Mouse (Mus musculus): Measurements from ENCODE around the gene Htr1f. TPM values are rescaled to one million over a fixed set of nuclear protein-coding genes. Genes with fewer than 3 reads are reported as not detected.

Htr1f gene
- polyA plus RNA-seq, 1 experiment from 2014 or later = not detected

GRCm38 (mm10) chr16:65018710-65019109 lies 86.9 kb downstream of the Htr1f start:
- 92% methylated on average over 1 of the region's 1 CpGs for WGBS
- H3K36me3 ChIP-seq = no peaks in the 10 kb centered on the region
- no peak overlapping the region for H3K9ac ChIP-seq
- no peak overlapping the region for H3K4me3 ChIP-seq
- no peak overlapping the region for H3K27ac ChIP-seq
- no peaks in the 10 kb centered on the region for H3K27me3 ChIP-seq
- H3K4me1 ChIP-seq = no peaks in the 10 kb centered on the region
- H3K4me2 ChIP-seq (replicated peaks) = no peak overlapping the region
- no peaks in the 10 kb centered on the region for H3K9me3 ChIP-seq (replicated peaks)
- ATAC-seq (ENCODE audit: low FRiP score) = no peak

GRCm38 (mm10) chr16:65018134-65018533 lies 87.5 kb downstream of the Htr1f start:
- H3K27ac ChIP-seq = no peak overlapping the region
- WGBS = 68% methylated on average over 7 of the region's 7 CpGs
- H3K4me2 ChIP-seq (replicated peaks) = no peak overlapping the region
- no peaks in the 10 kb centered on the region for H3K27me3 ChIP-seq
- no peak overlapping the region for H3K9ac ChIP-seq
- no peaks in the 10 kb centered on the region for H3K36me3 ChIP-seq
- no peaks in the 10 kb centered on the region for H3K4me1 ChIP-seq
- H3K4me3 ChIP-seq = no peak overlapping the region
- ATAC-seq (ENCODE audit: low FRiP score) = no peak
- no peaks in the 10 kb centered on the region for H3K9me3 ChIP-seq (replicated peaks)

- H3K9ac ChIP-seq = no peak overlapping the region
- no peaks in the 10 kb centered on the region for H3K9me3 ChIP-seq (replicated peaks)
- 66% methylated on average over 1 of the region's 1 CpGs for WGBS
- no peaks in the 10 kb centered on the region for H3K4me1 ChIP-seq
- no peak overlapping the region for H3K27ac ChIP-seq
- no peak overlapping the region for H3K4me2 ChIP-seq (replicated peaks)
- no peaks in the 10 kb centered on the region for H3K27me3 ChIP-seq
- no peak for ATAC-seq (ENCODE audit: low FRiP score)
- no peaks in the 10 kb centered on the region for H3K36me3 ChIP-seq
- no peak overlapping the region for H3K4me3 ChIP-seq
These were observed 88.1 kb downstream of the Htr1f start for GRCm38 (mm10) chr16:65017566-65017965.

GRCm38 (mm10) chr16:65015241-65015640 lies 90.4 kb downstream of the Htr1f start:
- H3K4me2 ChIP-seq (replicated peaks) = no peak overlapping the region
- H3K36me3 ChIP-seq = no peaks in the 10 kb centered on the region
- ATAC-seq (ENCODE audit: low FRiP score) = no peak
- no peak overlapping the region for H3K27ac ChIP-seq
- H3K4me1 ChIP-seq = no peaks in the 10 kb centered on the region
- no peaks in the 10 kb centered on the region for H3K9me3 ChIP-seq (replicated peaks)
- WGBS = 88% methylated on average over 4 of the region's 4 CpGs
- no peaks in the 10 kb centered on the region for H3K27me3 ChIP-seq
- H3K4me3 ChIP-seq = no peak overlapping the region
- no peak overlapping the region for H3K9ac ChIP-seq

- Histone ChIP-seq H3K27me3 (no peaks in the 10 kb centered on the region), H3K27ac (no peak overlapping the region), H3K36me3 (no peaks in the 10 kb centered on the region), H3K4me2 (replicated peaks) (no peak overlapping the region), H3K4me1 (no peaks in the 10 kb centered on the region), H3K4me3 (no peak overlapping the region), H3K9ac (no peak overlapping the region), H3K9me3 (replicated peaks) (no peaks in the 10 kb centered on the region)
- 68% methylated on average over 6 of the region's 6 CpGs for WGBS
- no peak for ATAC-seq (ENCODE audit: low FRiP score)
These were observed 103.4 kb downstream of the Htr1f start for GRCm38 (mm10) chr16:65001993-65002821.

GRCm38 (mm10) chr16:64989279-64989800 lies 116.3 kb downstream of the Htr1f start:
- H3K9ac ChIP-seq = no peak overlapping the region
- no peaks in the 10 kb centered on the region for H3K4me1 ChIP-seq
- 85% methylated on average over 3 of the region's 3 CpGs for WGBS
- ATAC-seq (ENCODE audit: low FRiP score) = no peak
- no peak overlapping the region for H3K4me2 ChIP-seq (replicated peaks)
- H3K27ac ChIP-seq = no peak overlapping the region
- H3K36me3 ChIP-seq = no peaks in the 10 kb centered on the region
- H3K4me3 ChIP-seq = no peak overlapping the region
- H3K9me3 ChIP-seq (replicated peaks) = no peaks in the 10 kb centered on the region
- no peaks in the 10 kb centered on the region for H3K27me3 ChIP-seq

GRCm38 (mm10) chr16:64987564-64987963 lies 118.1 kb downstream of the Htr1f start:
- 90% methylated on average over 6 of the region's 6 CpGs for WGBS
- Histone ChIP-seq H3K36me3 (no peaks in the 10 kb centered on the region), H3K27ac (no peak overlapping the region), H3K9ac (no peak overlapping the region), H3K9me3 (replicated peaks) (no peaks in the 10 kb centered on the region), H3K4me2 (replicated peaks) (no peak overlapping the region), H3K4me1 (no peaks in the 10 kb centered on the region), H3K27me3 (no peaks in the 10 kb centered on the region), H3K4me3 (no peak overlapping the region)
- ATAC-seq (ENCODE audit: low FRiP score) = no peak

- Histone ChIP-seq H3K4me3 (no peak overlapping the region), H3K27ac (no peak overlapping the region), H3K4me1 (no peaks in the 10 kb centered on the region), H3K36me3 (no peaks in the 10 kb centered on the region), H3K4me2 (replicated peaks) (no peak overlapping the region), H3K9ac (no peak overlapping the region), H3K9me3 (replicated peaks) (no peaks in the 10 kb centered on the region), H3K27me3 (no peaks in the 10 kb centered on the region)
- 80% methylated on average over 2 of the region's 2 CpGs for WGBS
- no peak for ATAC-seq (ENCODE audit: low FRiP score)
These were observed 118.6 kb downstream of the Htr1f start for GRCm38 (mm10) chr16:64987049-64987448.

- H3K4me2 ChIP-seq (replicated peaks) = no peak overlapping the region
- no peaks in the 10 kb centered on the region for H3K9me3 ChIP-seq (replicated peaks)
- no peak overlapping the region for H3K27ac ChIP-seq
- no peak overlapping the region for H3K4me3 ChIP-seq
- H3K9ac ChIP-seq = no peak overlapping the region
- WGBS = 86% methylated on average over 5 of the region's 5 CpGs
- no peaks in the 10 kb centered on the region for H3K36me3 ChIP-seq
- ATAC-seq (ENCODE audit: low FRiP score) = no peak
- H3K4me1 ChIP-seq = no peaks in the 10 kb centered on the region
- no peaks in the 10 kb centered on the region for H3K27me3 ChIP-seq
These were observed 131.0 kb downstream of the Htr1f start for GRCm38 (mm10) chr16:64974636-64975035.

- WGBS = 84% methylated on average over 4 of the region's 4 CpGs
- Histone ChIP-seq H3K4me1 (no peaks in the 10 kb centered on the region), H3K4me3 (no peak overlapping the region), H3K4me2 (replicated peaks) (no peak overlapping the region), H3K9me3 (replicated peaks) (no peaks in the 10 kb centered on the region), H3K27ac (no peak overlapping the region), H3K9ac (no peak overlapping the region), H3K27me3 (no peaks in the 10 kb centered on the region), H3K36me3 (no peaks in the 10 kb centered on the region)
- ATAC-seq (ENCODE audit: low FRiP score) = no peak
These were observed 131.9 kb downstream of the Htr1f start for GRCm38 (mm10) chr16:64973533-64974305.

- Histone ChIP-seq H3K27ac (no peak overlapping the region), H3K4me1 (no peaks in the 10 kb centered on the region), H3K9ac (no peak overlapping the region), H3K4me2 (replicated peaks) (no peak overlapping the region), H3K27me3 (no peaks in the 10 kb centered on the region), H3K36me3 (no peaks in the 10 kb centered on the region), H3K9me3 (replicated peaks) (no peaks in the 10 kb centered on the region), H3K4me3 (no peak overlapping the region)
- 90% methylated on average over 4 of the region's 4 CpGs for WGBS
- ATAC-seq (ENCODE audit: low FRiP score) = no peak
These were observed 144.0 kb downstream of the Htr1f start for GRCm38 (mm10) chr16:64961690-64962089.

- H3K27me3 ChIP-seq = no peaks in the 10 kb centered on the region
- no peak overlapping the region for H3K9ac ChIP-seq
- H3K36me3 ChIP-seq = no peaks in the 10 kb centered on the region
- 85% methylated on average over 5 of the region's 5 CpGs for WGBS
- no peaks in the 10 kb centered on the region for H3K4me1 ChIP-seq
- H3K9me3 ChIP-seq (replicated peaks) = no peaks in the 10 kb centered on the region
- no peak overlapping the region for H3K4me3 ChIP-seq
- H3K27ac ChIP-seq = no peak overlapping the region
- ATAC-seq (ENCODE audit: low FRiP score) = no peak
- no peak overlapping the region for H3K4me2 ChIP-seq (replicated peaks)
These were observed 163.9 kb downstream of the Htr1f start for GRCm38 (mm10) chr16:64941646-64942195.
